Mouse (Mus musculus) liver, embryonic 14.5 days (tissue): ENCODE results near the gene Pfas.

Experiments used
- CTCF ChIP-seq: IDR thresholded peaks from 2 replicates; pipeline ENCODE4 v1.5.1; 2016; ENCODE audit warnings: antibody characterized with exemption, low read depth, control low read depth
- EP300 ChIP-seq: IDR thresholded peaks from 2 replicates; pipeline ENCODE4 v1.6.1; 2016; ENCODE audit warnings: antibody characterized with exemption, low read depth

DNA sequence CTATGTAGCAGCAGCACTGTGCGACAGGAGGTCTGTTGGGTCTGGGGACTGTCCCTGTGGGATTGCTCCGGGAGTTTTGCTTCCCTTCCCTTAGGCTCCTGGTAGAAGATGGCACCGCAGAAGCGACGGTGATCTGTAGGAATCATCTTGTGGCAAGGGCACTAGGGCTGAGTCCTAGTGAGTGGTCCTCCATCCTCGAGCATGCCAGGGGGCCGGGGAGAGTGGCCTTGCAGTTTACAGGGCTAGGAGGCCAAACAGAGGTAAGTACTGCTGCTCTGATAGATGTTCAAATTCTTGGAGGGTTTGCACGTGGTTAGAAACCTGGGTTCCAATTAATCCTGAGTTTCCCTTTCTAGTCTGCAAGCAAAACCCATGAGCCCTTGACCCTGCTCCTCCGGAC lies 27.2 kb upstream of the Pfas start:
- TF ChIP-seq CTCF: no peak
- TF ChIP-seq EP300: no peak
